Mouse (Mus musculus): ENCODE data around the gene Olfr1459.

DNA sequence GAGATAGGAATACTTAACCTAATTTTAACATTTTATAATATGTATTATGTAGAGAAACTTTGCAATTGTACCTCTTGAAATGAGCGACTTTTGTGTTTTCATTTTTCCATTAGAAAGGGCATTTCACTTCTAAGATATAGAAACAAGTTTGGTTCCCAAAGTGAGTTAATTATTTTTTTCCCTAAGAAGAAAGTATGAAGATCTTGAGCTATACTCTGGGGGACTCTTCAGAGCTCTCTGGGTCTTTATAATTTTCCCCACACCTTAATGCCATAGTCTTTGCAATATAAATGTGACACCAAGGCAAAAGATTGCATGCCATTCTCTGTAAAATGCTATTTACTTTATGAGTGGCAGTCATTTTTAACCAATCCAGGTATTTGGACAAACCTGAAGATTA is 36.1 kb upstream of the Olfr1459 start, which contains the start of gene Olfr1462:
- TF ChIP-seq CTCF (IDR thresholded peaks at IDR 0.05; ENCODE audit: insufficient read depth, low read depth, low read length): no peak
- no peak for TF ChIP-seq POLR2A (IDR thresholded peaks at IDR 0.05; ENCODE audit: insufficient read depth, low read depth, low read length)

Measured in olfactory bulb, adult 2 months (tissue).